Mouse (Mus musculus) right cerebral cortex, postnatal 36 days (tissue): Measurements from ENCODE around the gene Sema6c.
A peak's percentile ranks its signal among the peaks of the same experiment; 100 is the strongest.

Experiments used
- DNase-seq, 2 experiments: peaks; one replicate each; pipeline ENCODE4 v3.0.0; 2022; ENCODE audit warnings: low spot score in 2 of 2, mixed read lengths in 1 of 2

The Sema6c gene

GRCm38 (mm10) chr3:95142617-95143011 is 17.6 kb upstream of the Sema6c start:
- DNase-seq, result peak; percentile 56 to 70

- no peak for DNase-seq
Measured at GRCm38 (mm10) chr3:95147924-95148323, 12.3 kb upstream of the Sema6c start.

- DNase-seq, result no peak
Measured at GRCm38 (mm10) chr3:95153874-95154273, 6.4 kb upstream of the Sema6c start.

- no peak for DNase-seq
Measured at GRCm38 (mm10) chr3:95159511-95159986, 708 bp upstream of the Sema6c start.

GRCm38 (mm10) chr3:95161041-95161551 is 839 bp downstream of the Sema6c start:
- no peak for DNase-seq

GRCm38 (mm10) chr3:95161618-95162344 is 1.5 kb downstream of the Sema6c start:
- DNase-seq, result no peak

- DNase-seq, result no peak
Measured at GRCm38 (mm10) chr3:95162345-95162628, 2.0 kb downstream of the Sema6c start.

GRCm38 (mm10) chr3:95163419-95164255 is 3.4 kb downstream of the Sema6c start:
- no peak for DNase-seq

GRCm38 (mm10) chr3:95164256-95164550 is 3.9 kb downstream of the Sema6c start:
- DNase-seq, result no peak

- no peak for DNase-seq
Measured at GRCm38 (mm10) chr3:95164840-95165239, 4.6 kb downstream of the Sema6c start.

- no peak for DNase-seq
Measured at GRCm38 (mm10) chr3:95169996-95170395, 9.7 kb downstream of the Sema6c start.

GRCm38 (mm10) chr3:95171105-95171504 is 10.8 kb downstream of the Sema6c start:
- DNase-seq, result no peak

GRCm38 (mm10) chr3:95172526-95173255 is 12.4 kb downstream of the Sema6c start:
- DNase-seq, result no peak

GRCm38 (mm10) chr3:95173256-95173949 is 13.1 kb downstream of the Sema6c start:
- DNase-seq, result no peak

GRCm38 (mm10) chr3:95174011-95174592 is 13.8 kb downstream of the Sema6c start:
- DNase-seq, result peak in 1 of 2 experiments; percentile 33

- DNase-seq, result no peak
Measured at GRCm38 (mm10) chr3:95176500-95176899, 16.2 kb downstream of the Sema6c start.

- DNase-seq, result no peak
Measured at GRCm38 (mm10) chr3:95177583-95177982, 17.3 kb downstream of the Sema6c start.

- DNase-seq, result no peak
Measured at GRCm38 (mm10) chr3:95178948-95179347, 18.7 kb downstream of the Sema6c start.

GRCm38 (mm10) chr3:95179890-95180289 is 19.6 kb downstream of the Sema6c start:
- DNase-seq, result no peak

- no peak for DNase-seq
Measured at GRCm38 (mm10) chr3:95181841-95182240, 21.6 kb downstream of the Sema6c start.
